Mouse (Mus musculus) urinary bladder, adult 2 months (tissue): Measurements from ENCODE around the gene Vmn1r151. TPM values are rescaled to one million over a fixed set of nuclear protein-coding genes. Genes with fewer than 3 reads are reported as not detected.
"Not testable (repeated sequence)": the region's sequence is repeated elsewhere in the genome, so short reads cannot be mapped to it uniquely, and the experiment has no call there.

Source experiments
- DNase-seq: peaks from one replicate; pipeline ENCODE4 v3.0.0; 2022; ENCODE audit warnings: low spot score
- polyA plus RNA-seq: library from polyadenylated mRNA; depleted of rRNA; stranded (reverse); fragments of >200 nt; gene quantifications from 2 replicates; pipeline ENCODE4 v1.2.3, GENCODE M21; 2012; rRNA removed

Vmn1r151 gene
- not detected in 2 replicates for polyA plus RNA-seq

DNA sequence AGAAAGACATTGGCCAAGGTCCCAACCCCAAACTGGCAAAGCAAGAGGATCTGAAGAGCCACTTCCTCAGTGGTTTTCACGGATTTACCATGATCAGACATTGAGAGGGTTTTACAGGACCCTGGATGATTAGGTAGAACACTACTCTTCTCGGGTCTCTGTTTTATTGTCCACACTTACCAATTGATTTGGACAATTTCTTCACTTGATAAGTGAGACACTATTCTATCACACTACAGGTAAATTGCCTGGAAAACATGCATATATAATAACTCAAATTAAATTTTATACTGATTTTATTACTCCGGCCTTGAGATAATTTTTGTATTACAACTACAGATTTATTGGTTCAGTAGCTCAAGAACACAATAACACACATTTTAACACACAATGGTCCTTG is at the start of gene Vmn1r151:
Vmn1r151 (minus strand) TSS at position 101 of the 400 bp plus-strand sequence.
- not testable (repeated sequence) for DNase-seq

GRCm38 (mm10) chr7:22534787-22535186 is 35.3 kb upstream of the Vmn1r151 start, which contains the start of gene Gm8677:
Gene Gm8677, minus strand, starts transcription at chr7:22534887.
- DNase-seq = not testable (repeated sequence)

DNA sequence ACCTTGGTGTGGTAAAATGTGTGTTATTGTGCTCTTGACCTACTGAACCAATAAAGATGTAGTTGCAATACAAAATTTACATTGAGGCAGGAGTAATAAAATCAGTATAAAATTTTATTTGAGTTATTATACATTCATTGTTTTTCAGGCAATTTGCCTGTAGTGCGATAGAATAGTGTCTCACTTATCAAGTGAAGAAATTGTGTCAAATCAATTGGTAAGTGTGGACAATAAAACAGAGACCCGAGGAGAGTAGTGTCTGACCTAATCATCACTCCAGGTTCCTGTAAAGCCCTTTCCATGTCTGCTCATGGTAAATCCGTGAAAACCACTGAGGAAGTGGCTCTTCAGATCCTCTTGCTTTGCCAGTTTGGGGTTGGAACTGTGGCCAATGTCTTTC is 23.2 kb upstream of the Vmn1r151 start, which contains the start of gene Vmn1r152:
Vmn1r152 (plus strand) TSS at position 301 of the 400 bp plus-strand sequence.
- not testable (repeated sequence) for DNase-seq

- not testable (repeated sequence) for DNase-seq
These were observed 35.5 kb downstream of the Vmn1r151 start, which contains the start of gene Gm10665 for GRCm38 (mm10) chr7:22463975-22464374. Gene Gm10665, minus strand, starts transcription at chr7:22464075.

Other genes starting within 250 kb of the Vmn1r151 start
- gene Gm4187, start 170.0 kb downstream of the Vmn1r151 start, polyA plus RNA-seq = not detected in 2 replicates
- not detected in 2 replicates for gene Gm8660, start 128.6 kb downstream of the Vmn1r151 start, polyA plus RNA-seq
- not detected in 2 replicates for gene Vmn1r148, start 86.1 kb downstream of the Vmn1r151 start, polyA plus RNA-seq
- gene Vmn1r149, start 61.4 kb downstream of the Vmn1r151 start, polyA plus RNA-seq = not detected in 2 replicates
- gene Gm10665, start 35.6 kb downstream of the Vmn1r151 start, polyA plus RNA-seq = not detected in 2 replicates
- not detected in 2 replicates for gene Vmn1r152, start 23.3 kb upstream of the Vmn1r151 start, polyA plus RNA-seq
- not detected in 2 replicates for gene Gm8677, start 35.2 kb upstream of the Vmn1r151 start, polyA plus RNA-seq
- not detected in 2 replicates for gene Gm4201, start 65.7 kb upstream of the Vmn1r151 start, polyA plus RNA-seq
- gene Gm4565, start 88.4 kb upstream of the Vmn1r151 start, polyA plus RNA-seq = not detected in 2 replicates
- gene Vmn1r155, start 158.3 kb upstream of the Vmn1r151 start, polyA plus RNA-seq = not detected in 2 replicates
- gene Gm8693, start 192.6 kb upstream of the Vmn1r151 start, polyA plus RNA-seq = not detected in 2 replicates
- not detected in 2 replicates for gene Gm4567, start 220.0 kb upstream of the Vmn1r151 start, polyA plus RNA-seq